Mouse (Mus musculus) gastrocnemius, postnatal 14 days (tissue): ENCODE measurements at regions not wholly inside any gene's neighbourhood (a gene's known extent, or its start where the extent isn't known, plus 50 kb on each side); places are given as distances from the start of the nearest gene placed in this dataset.

Source experiments
- DNase-seq: peaks from one replicate; pipeline ENCODE4 v3.0.0; 2021; ENCODE audit warnings: mixed read lengths
- intact Hi-C: fragments of 180-260 bp; cut with DNase I; formaldehyde crosslinking; loops from one replicate; pipeline ENCODE4 v1.15.1; 2025; ENCODE audit warnings: low total_unique reads

DNA sequence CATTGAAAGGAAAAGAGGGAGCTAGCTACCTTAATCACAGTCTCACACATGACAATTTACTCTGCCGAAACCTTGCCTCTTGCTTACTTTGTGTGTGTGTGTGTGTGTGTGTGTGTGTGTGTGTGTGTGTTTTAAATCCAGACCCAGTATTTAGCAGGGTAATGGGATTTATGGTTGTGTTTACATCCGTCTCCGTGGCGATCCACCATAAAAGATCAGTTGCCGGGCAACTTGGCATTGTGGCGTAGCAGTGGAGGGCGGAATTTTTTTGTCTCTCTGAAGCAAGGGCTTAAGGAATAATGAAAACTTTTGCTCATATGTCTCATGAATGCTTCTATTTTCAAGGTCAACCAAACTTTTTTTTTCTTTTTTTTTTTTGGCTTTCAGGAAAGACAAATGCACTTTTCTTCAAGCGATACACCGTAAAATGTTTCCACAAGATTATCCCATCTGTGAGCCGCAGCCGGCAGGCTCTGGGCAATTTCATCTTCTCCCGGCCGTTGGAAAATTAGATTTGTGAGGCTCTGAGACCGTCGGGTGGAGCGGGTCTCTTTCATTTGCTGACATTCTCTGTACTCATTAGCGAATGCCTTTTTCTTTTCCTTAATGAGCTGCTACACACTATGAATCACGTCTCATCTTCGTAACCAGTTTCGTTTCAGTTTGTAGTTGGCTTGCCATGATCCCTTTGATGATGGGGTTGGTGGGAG, 53.9 kb upstream of the Ptch1 start:
- intact Hi-C loops, result no loop called here
- no peak for DNase-seq

GRCm38 (mm10) chr13:63627894-63628287, 54.5 kb upstream of the Ptch1 start:
- DNase-seq, result no peak
- intact Hi-C loops, result no loop called here

GRCm38 (mm10) chr13:63631771-63632347, 58.5 kb upstream of the Ptch1 start:
- intact Hi-C loops, result no loop called here
- DNase-seq, result no peak

DNA sequence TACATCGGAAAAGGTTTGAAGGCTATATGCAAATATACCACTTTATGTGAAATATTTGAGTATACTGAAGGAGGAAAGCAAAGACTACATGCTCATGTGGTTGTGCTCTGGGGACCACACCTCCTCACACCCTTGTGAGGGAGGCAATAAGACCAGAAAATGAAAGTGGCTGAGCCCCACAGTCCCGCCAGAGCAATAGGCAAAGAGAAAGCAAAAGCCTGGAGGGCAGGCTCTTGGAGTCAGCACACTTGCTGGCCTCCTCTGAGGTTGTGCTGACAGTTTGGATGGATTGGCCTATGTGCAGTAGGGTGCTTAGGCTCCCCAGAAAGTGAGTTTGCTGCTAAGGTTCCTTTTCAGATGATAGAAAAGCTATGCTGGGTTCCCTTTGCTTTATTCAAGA, 60.9 kb upstream of the Ptch1 start:
- intact Hi-C loops, result no loop called here
- no peak for DNase-seq

DNA sequence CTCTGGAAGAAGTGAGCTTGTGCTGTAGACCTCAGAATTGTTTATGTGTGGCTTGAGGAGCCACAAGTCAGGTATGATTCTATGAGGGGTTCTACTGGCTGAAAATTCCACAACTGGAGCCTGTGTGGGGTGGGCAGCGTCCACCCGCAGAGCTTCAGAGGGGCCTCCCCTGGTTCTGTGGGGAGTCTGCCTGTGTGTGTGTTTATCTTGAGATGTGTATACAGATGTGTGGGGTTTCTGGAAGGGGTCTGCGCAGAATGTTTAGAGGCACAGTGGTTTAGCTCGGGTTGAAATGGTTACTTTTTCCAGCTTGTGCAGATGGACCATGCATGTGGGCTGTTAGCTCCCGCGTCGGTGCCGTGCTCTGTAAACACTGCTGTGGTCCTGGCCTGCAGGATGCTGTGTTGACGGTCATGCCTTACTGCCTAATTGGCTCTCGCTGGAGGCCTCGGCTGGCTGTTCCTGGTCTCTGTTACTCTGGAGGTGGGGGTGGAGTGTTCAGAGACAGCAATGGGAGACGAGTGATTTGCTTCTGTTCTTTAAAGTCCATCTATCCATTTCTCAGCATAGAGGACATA, 68.3 kb upstream of the Ptch1 start:
- no peak for DNase-seq
- intact Hi-C loops, result no loop called here

GRCm38 (mm10) chr13:63642617-63643016, 69.2 kb upstream of the Ptch1 start:
- DNase-seq, result peak; percentile 76
- intact Hi-C loops, result no loop called here

DNA sequence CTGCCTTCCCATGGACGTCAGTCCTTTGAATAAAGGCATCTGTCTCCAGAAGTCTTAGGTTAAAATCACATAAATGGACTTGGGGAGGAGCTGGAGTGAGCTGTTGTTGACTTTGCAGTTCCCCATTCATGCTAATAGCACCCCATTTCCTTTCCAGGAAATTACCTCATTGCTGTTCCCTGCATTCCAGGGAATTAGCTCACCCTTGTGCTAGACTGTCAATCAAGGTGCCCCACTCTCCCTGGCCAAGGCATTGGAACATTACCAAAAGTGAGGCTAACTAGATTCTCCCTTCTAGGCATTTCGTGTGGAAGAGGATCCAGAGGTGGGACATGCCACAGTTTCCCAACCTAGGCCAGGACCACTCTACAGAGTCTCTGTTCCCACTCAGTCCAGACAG, 70.0 kb upstream of the Ptch1 start:
- intact Hi-C loops, result no loop called here
- DNase-seq, result no peak

DNA sequence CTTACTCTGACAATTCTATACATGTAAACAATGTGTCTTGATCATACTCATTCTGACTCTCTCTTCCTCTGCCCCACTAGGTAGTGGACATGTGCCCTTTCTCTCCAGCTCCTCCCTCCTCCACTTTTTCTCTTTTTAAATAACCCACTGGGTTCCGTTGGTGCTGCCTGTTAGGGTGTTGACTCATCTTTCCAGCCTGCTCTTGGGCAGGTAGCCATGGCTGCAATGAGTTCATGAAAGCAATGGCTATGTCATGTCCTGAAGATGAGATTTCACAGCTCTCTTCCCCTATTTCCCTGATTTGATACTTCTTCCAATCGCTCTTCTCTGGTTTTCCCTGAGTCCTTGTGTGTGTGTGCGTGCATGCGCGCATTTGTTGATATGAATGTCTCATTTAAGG, 70.9 kb upstream of the Ptch1 start:
- intact Hi-C loops, result no loop called here
- DNase-seq, result no peak

DNA sequence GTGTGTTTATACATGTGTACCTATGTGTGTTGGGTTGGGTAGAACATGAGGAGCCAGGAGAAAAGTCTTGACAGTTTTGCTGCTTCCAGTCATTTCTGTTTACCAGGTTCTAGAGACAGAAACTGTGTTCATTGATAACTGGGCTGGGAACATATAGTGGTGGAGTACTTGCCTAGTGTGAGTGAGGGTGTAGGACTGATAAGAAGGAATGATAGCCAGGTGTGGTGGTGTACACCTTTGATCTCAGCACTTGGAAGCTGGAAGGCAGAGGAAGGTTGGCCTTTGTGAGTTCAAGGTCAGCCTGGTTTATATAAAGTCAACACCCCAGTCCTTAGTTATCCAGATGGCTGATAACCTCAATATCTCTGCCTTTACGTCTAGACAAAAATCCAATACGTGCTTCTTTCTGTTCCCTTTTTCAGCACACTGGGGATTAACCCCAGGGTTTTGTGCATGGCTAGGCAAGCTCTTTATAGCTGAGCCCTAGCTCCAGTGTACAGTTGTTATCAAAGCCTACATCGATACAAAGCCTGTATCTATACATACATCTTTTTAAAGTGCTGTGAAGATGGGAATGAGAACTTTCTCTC, 75.8 kb upstream of the Ptch1 start:
- intact Hi-C loops, result no loop called here

DNA sequence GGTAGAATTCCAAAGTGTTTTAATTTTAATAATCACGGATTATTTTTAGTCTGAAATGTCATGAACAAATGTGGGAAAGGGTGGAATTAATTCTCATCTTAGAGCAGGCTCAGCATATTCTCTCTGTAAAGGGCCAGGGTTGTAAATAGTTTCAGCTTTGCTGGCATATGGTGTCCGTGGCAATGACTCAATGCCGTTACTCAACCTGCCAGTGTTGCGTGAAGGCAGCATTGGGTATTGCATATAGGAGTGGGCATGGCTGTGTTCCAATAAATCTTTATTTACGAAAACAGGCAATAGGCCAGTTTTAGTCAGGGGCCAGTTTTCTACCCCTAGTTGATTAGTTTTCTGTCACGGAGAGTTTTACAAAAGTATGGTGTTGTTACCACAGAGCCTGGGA, 81.1 kb upstream of the Ptch1 start:
- intact Hi-C loops, result no loop called here
- DNase-seq, result no peak

More for the DNA sequence above, 75.8 kb upstream of the Ptch1 start:
- DNase-seq, result no peak

GRCm38 (mm10) chr13:63657115-63657514, 83.7 kb upstream of the Ptch1 start:
- intact Hi-C loops, result no loop called here
- DNase-seq, result no peak

DNA sequence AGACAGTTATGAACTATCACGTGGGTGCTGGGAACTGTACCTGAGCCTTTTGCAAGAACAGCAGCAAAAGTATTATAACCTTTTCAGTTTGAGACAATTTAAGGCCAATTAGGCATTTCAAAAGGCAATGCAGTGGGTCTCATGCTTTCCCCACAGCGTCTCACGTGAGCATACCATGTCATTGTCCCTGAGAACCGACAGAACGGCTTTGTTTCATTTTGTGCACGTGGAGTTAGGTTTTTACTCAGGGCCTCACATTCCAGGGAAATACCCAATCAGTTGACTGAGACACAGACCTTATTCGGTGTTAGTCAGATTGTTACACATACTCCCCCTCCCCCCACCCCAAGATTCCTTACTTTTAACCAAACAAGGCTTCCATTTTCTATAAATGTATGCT, 86.0 kb upstream of the Ptch1 start:
- intact Hi-C loops, result no loop called here
- DNase-seq, result no peak

- intact Hi-C loops, result no loop called here
- no peak for DNase-seq
These were observed 87.0 kb upstream of the Ptch1 start for GRCm38 (mm10) chr13:63660431-63660830.

DNA sequence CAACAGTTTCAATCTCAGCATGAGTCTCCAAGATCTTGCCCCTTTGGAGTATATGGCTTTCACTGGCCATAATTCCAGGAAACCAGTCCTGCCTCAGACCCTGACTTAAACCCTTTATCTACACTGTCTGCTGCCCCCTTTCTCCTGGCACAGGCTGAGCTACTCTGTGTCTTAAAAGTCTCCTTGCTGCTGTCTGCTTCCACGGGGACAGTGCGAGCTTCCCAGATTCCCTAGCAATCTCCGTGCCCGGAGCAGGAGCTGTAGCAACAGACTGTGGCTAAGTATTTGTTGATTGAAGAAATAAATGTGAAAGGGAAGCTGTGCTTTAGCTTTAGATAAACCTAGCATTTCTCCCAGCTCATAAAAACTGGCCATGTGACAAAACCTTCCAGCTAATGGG, 95.2 kb upstream of the Ptch1 start:
- no peak for DNase-seq

DNA sequence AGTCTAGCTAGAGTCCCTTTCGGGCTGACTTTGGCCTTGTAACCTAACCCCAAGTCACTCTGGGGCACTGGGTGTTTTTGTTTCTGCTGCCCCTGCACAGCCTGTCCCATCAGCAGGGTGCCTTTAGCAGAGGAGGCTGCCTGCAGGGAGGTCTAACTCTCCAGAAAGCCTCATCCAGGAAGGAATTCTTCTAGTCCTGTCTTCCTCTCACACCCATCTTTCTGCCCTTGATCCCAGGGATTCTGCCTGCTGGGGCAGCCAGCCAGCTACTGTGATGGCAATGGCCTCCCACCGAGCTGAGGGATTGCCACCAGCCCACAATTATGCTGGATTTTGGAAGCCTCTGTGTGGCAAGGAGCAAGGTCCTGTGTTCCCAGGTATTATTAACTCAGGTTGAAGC, 95.6 kb upstream of the Ptch1 start:
- intact Hi-C loops, result no loop called here
- no peak for DNase-seq

More for the DNA sequence above, 95.2 kb upstream of the Ptch1 start:
- intact Hi-C loops, result no loop called here

- intact Hi-C loops, result no loop called here
- no peak for DNase-seq
These were observed 99.0 kb upstream of the Ptch1 start for GRCm38 (mm10) chr13:63672425-63672824.

GRCm38 (mm10) chr13:63677696-63678095, 104.3 kb upstream of the Ptch1 start:
- no peak for DNase-seq

GRCm38 (mm10) chr13:63678265-63679260, 105.2 kb upstream of the Ptch1 start:
- intact Hi-C loops, result no loop called here

More at GRCm38 (mm10) chr13:63677696-63678095, 104.3 kb upstream of the Ptch1 start:
- intact Hi-C loops, result no loop called here

DNA sequence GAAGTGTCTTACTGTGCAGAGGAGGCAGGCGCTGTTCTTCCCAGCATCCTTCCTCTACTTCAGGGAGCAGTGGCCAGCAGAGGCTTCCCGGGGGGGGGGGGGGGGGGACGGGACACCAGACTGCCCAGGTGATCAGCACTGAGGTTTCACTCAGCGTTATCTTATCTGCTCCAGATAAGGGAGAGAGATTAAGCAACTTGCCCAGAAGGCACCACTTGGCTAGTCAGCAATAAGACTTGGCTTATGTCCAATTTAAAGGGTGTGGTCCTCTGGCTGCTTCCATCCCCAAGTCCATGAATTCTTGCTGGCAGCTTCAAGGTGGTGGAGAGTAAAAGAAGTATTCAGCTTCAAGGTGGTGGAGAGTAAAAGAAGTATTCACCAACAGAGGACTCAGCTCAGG, 108.9 kb upstream of the Ptch1 start:
- DNase-seq, result no peak

More at GRCm38 (mm10) chr13:63678265-63679260, 105.2 kb upstream of the Ptch1 start:
- peak; percentile 22 for DNase-seq

GRCm38 (mm10) chr13:63691974-63692373, 118.6 kb upstream of the Ptch1 start:
- intact Hi-C loops, result no loop called here
- no peak for DNase-seq

More for the DNA sequence above, 108.9 kb upstream of the Ptch1 start:
- intact Hi-C loops, result no loop called here
